Mouse (Mus musculus) brain, embryonic 14.5 days (tissue): ENCODE data around the gene Shank3.

ENCODE experiments used
- CTCF ChIP-seq: fragments of 200-500 bp; IDR thresholded peaks from 2 replicates; pipeline ENCODE4 v1.5.1; 2012; ENCODE audit warnings: inconsistent platforms, mild to moderate bottlenecking, moderate library complexity, borderline replicate concordance; ENCODE audit not compliant: insufficient read depth, insufficient read length; ENCODE audit errors: extremely low read depth
- POLR2A ChIP-seq: fragments of 200-500 bp; IDR thresholded peaks from 2 replicates; pipeline ENCODE4 v1.6.1; 2012; ENCODE audit warnings: mild to moderate bottlenecking, inconsistent platforms, borderline replicate concordance; ENCODE audit not compliant: poor library complexity, insufficient read depth, insufficient read length, severe bottlenecking; ENCODE audit errors: extremely low read depth

DNA sequence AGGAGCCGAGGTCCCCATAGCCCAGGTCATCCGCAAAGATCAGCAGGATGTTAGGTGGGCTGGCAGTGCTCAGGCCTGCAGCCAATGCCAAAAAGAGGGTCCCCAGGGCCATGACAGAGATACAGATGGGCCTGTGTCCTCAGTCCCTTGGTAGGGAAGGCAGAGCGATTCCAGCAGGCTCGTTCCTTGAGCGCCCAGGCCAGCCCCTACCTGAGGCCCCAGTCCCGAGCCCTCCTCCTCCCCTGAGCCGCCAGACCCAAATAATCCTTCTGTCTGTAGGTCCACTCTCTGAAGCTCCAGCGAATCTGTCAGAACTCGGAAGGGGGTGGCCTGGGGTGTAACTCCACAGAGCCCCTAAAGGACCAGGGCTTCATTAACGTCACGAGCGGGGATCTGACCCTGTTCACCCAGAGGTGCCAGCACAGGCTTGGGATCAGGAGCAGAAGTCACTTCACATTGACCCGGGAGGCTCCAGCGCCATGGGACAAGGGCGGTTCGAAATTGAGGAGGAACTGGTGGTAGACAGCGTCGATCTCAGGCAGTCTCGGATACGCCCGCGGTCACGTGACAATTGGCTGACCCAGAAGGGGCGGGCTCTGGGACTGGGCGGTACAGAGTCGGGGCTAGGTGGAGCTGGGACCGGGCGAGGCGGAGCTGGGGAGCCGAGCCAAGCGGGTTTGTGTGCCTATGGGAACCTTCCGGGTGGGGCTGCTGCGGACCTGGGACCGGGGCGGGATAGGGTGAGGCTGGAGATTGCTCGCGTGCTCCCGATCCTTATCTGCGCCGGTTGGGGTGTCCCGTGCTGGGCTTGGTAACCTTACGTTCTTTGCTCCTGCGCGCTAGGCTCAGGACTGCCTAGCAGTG, 23.6 kb upstream of the Shank3 start:
- TF ChIP-seq CTCF (no peak), POLR2A (peak; percentile 52; the same call in 1 of the 2 replicates)
